Mouse (Mus musculus): ENCODE results near the gene Lsm3. TPM values are rescaled to one million over a fixed set of nuclear protein-coding genes. Genes with fewer than 3 reads are reported as not detected.

Lsm3 gene
- polyA plus RNA-seq, 1 experiment, result 10.3 TPM

DNA sequence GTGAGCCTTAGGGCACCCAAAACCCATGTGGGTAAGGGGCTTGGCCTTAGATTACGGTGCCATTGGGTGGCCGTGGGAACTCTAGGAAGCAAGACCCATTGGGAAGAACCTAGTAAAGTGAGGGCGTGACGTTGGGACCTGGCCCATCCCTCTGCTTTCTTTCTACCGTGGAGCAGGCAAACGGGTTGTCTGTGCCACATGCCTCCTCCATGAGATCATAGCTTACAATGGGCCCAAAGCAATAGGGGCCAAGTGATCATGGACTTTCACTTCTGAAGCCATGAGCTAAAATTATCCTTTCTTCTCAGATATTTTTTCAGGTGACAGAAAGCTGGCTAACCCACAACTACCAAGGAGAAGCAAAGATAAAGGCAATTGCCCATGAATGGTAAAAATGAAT, 15.5 kb downstream of the Lsm3 start:
- TF ChIP-seq GATA1 (IDR thresholded peaks at IDR 0.05; ENCODE audit: borderline replicate concordance, low read length) (no peak), FLI1 (IDR thresholded peaks at IDR 0.05; ENCODE audit: low read length) (no peak)
- Histone ChIP-seq H3K36me3 (replicated peaks; ENCODE audit: low read length) (peaks cover 26% of the 10 kb centered on the region), H3K9me3 (no peaks in the 10 kb centered on the region), H3K4me1 (peaks cover 4% of the 10 kb centered on the region), H3K27me3 (replicated peaks) (peaks cover 18% of the 10 kb centered on the region), H3K4me3 (replicated peaks) (no peak overlapping the region)

- peaks cover 20% of the 10 kb centered on the region for H3K36me3 ChIP-seq (replicated peaks; ENCODE audit: low read length)
- TF ChIP-seq FLI1 (IDR thresholded peaks at IDR 0.05; ENCODE audit: low read length) (no peak), GATA1 (IDR thresholded peaks at IDR 0.05; ENCODE audit: borderline replicate concordance, low read length) (no peak)
- no peak overlapping the region for H3K4me3 ChIP-seq (replicated peaks)
- H3K27me3 ChIP-seq (replicated peaks), result peaks cover 22% of the 10 kb centered on the region
- H3K9me3 ChIP-seq, result no peaks in the 10 kb centered on the region
- H3K4me1 ChIP-seq, result peaks cover under 1% of the 10 kb centered on the region; the same call in 1 of the 2 replicates
Observed at GRCm38 (mm10) chr6:91532661-91533060, 16.9 kb downstream of the Lsm3 start.

GRCm38 (mm10) chr6:91533359-91533758, 17.6 kb downstream of the Lsm3 start:
- no peaks in the 10 kb centered on the region for H3K4me1 ChIP-seq
- H3K36me3 ChIP-seq (replicated peaks; ENCODE audit: low read length), result peaks cover 13% of the 10 kb centered on the region
- no peak for TF ChIP-seq FLI1 (IDR thresholded peaks at IDR 0.05; ENCODE audit: low read length)
- no peak for TF ChIP-seq GATA1 (IDR thresholded peaks at IDR 0.05; ENCODE audit: borderline replicate concordance, low read length)
- H3K9me3 ChIP-seq, result no peaks in the 10 kb centered on the region
- H3K4me3 ChIP-seq (replicated peaks), result no peak overlapping the region
- H3K27me3 ChIP-seq (replicated peaks), result peaks cover 27% of the 10 kb centered on the region

GRCm38 (mm10) chr6:91533771-91534170, 18.0 kb downstream of the Lsm3 start:
- peaks cover 9% of the 10 kb centered on the region for H3K36me3 ChIP-seq (replicated peaks; ENCODE audit: low read length)
- H3K9me3 ChIP-seq, result no peaks in the 10 kb centered on the region
- H3K4me3 ChIP-seq (replicated peaks), result no peak overlapping the region
- H3K4me1 ChIP-seq, result no peaks in the 10 kb centered on the region
- TF ChIP-seq FLI1 (IDR thresholded peaks at IDR 0.05; ENCODE audit: low read length), result no peak
- TF ChIP-seq GATA1 (IDR thresholded peaks at IDR 0.05; ENCODE audit: borderline replicate concordance, low read length), result no peak
- peaks cover 29% of the 10 kb centered on the region for H3K27me3 ChIP-seq (replicated peaks)

DNA sequence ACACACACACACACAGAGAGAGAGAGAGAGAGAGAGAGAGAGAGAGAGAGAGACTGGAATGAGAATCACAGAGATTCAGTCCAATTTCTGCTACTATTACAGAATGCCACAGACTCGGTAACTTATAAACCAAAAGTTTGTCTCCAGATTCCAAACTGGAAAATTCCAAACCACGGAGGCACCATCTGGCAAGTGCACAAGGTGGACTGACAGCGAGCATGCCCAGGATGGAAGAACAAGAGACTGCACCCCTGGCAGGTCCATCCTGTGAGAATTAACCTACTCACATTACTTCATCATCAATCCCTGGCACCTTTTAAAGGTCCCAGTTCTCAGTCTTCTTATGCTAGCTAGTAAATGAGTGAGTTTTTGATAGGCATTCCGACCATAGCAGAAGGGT, 18.5 kb downstream of the Lsm3 start:
- H3K9me3 ChIP-seq, result no peaks in the 10 kb centered on the region
- H3K36me3 ChIP-seq (replicated peaks; ENCODE audit: low read length), result peaks cover 5% of the 10 kb centered on the region
- TF ChIP-seq FLI1 (IDR thresholded peaks at IDR 0.05; ENCODE audit: low read length), result no peak
- H3K4me1 ChIP-seq, result no peaks in the 10 kb centered on the region
- peaks cover 32% of the 10 kb centered on the region for H3K27me3 ChIP-seq (replicated peaks)
- H3K4me3 ChIP-seq (replicated peaks), result no peak overlapping the region

- Histone ChIP-seq H3K4me3 (replicated peaks) (no peak overlapping the region), H3K27me3 (replicated peaks) (peaks cover 37% of the 10 kb centered on the region), H3K36me3 (replicated peaks; ENCODE audit: low read length) (no peaks in the 10 kb centered on the region), H3K9me3 (no peaks in the 10 kb centered on the region), H3K4me1 (no peaks in the 10 kb centered on the region)
- TF ChIP-seq FLI1 (IDR thresholded peaks at IDR 0.05; ENCODE audit: low read length) (no peak), GATA1 (IDR thresholded peaks at IDR 0.05; ENCODE audit: borderline replicate concordance, low read length) (no peak)
Observed at GRCm38 (mm10) chr6:91535231-91535630, 19.5 kb downstream of the Lsm3 start.

- Histone ChIP-seq H3K9me3 (no peaks in the 10 kb centered on the region), H3K4me3 (replicated peaks) (no peak overlapping the region), H3K27me3 (replicated peaks) (peaks cover 38% of the 10 kb centered on the region), H3K4me1 (peaks cover 5% of the 10 kb centered on the region), H3K36me3 (replicated peaks; ENCODE audit: low read length) (no peaks in the 10 kb centered on the region)
- TF ChIP-seq FLI1 (IDR thresholded peaks at IDR 0.05; ENCODE audit: low read length), result no peak
- no peak for TF ChIP-seq GATA1 (IDR thresholded peaks at IDR 0.05; ENCODE audit: borderline replicate concordance, low read length)
Observed at GRCm38 (mm10) chr6:91536047-91536765, 20.5 kb downstream of the Lsm3 start.

DNA sequence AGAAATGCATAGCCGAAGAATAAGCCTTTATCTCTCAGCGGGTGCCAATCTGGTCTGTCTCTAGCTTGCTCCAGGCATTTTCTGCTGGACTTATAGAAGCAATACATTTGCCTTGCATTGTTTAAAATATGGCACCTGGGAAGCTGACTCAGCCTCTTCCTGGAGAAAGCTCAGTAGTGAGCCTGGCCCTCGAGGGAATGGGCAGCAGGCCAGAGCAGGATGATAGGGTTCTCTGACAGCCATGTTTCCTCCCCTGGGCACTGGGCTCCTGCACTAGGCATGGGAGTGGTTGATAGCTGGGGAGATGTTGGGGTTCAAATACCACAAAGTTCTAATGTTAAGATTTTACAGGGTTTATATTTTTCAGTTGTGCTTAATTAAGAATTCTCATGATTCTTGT, 25.5 kb downstream of the Lsm3 start:
- Histone ChIP-seq H3K36me3 (replicated peaks; ENCODE audit: low read length) (no peaks in the 10 kb centered on the region), H3K9me3 (no peaks in the 10 kb centered on the region), H3K4me1 (peaks cover 38% of the 10 kb centered on the region), H3K27me3 (replicated peaks) (peaks cover 47% of the 10 kb centered on the region), H3K4me3 (replicated peaks) (no peak overlapping the region)
- TF ChIP-seq GATA1 (IDR thresholded peaks at IDR 0.05; ENCODE audit: borderline replicate concordance, low read length), result no peak
- no peak for TF ChIP-seq FLI1 (IDR thresholded peaks at IDR 0.05; ENCODE audit: low read length)

DNA sequence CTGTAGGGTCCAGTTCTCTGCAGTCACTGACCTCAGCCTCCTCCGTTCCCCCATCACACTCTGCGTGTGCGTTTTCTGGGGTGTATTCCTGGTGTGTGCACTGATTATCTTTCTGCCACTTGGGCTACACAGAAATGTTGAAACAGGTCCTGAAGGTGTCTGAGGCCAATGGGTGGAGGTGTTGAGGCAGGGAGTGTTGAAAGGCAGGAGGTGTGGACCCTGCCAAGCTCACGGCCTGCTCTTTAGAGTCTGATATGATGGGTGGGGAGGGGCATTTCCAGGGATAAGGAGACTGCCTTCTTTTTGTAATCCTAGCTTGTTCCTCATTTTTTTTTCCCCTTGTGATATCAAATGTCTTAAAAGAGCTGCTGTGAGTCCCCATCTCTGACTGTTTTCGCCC, 27.3 kb downstream of the Lsm3 start:
- H3K4me1 ChIP-seq, result peaks cover 49% of the 10 kb centered on the region
- H3K4me3 ChIP-seq (replicated peaks), result no peak overlapping the region
- H3K9me3 ChIP-seq, result no peaks in the 10 kb centered on the region; the same call in 1 of the 2 replicates
- H3K27me3 ChIP-seq (replicated peaks), result peaks cover 39% of the 10 kb centered on the region
- TF ChIP-seq GATA1 (IDR thresholded peaks at IDR 0.05; ENCODE audit: borderline replicate concordance, low read length), result no peak
- no peak for TF ChIP-seq FLI1 (IDR thresholded peaks at IDR 0.05; ENCODE audit: low read length)
- no peaks in the 10 kb centered on the region for H3K36me3 ChIP-seq (replicated peaks; ENCODE audit: low read length)

- H3K4me3 ChIP-seq (replicated peaks), result peak overlapping the region; percentile 77
- no peak for TF ChIP-seq FLI1 (IDR thresholded peaks at IDR 0.05; ENCODE audit: low read length)
- TF ChIP-seq GATA1 (IDR thresholded peaks at IDR 0.05; ENCODE audit: borderline replicate concordance, low read length), result no peak
Observed at GRCm38 (mm10) chr6:91546241-91546884, 30.6 kb downstream of the Lsm3 start.

More at GRCm38 (mm10) chr6:91546241-91546884, 30.6 kb downstream of the Lsm3 start:
- no peaks in the 10 kb centered on the region for H3K36me3 ChIP-seq (replicated peaks; ENCODE audit: low read length)
- peaks cover 43% of the 10 kb centered on the region for H3K27me3 ChIP-seq (replicated peaks)
- no peaks in the 10 kb centered on the region; the same call in 1 of the 2 replicates for H3K9me3 ChIP-seq
- peaks cover 63% of the 10 kb centered on the region for H3K4me1 ChIP-seq

All from megakaryocyte, embryonic 14.5 days (primary cell).